Mouse (Mus musculus) brain, adult 2 months (tissue): ENCODE measurements around the gene Ufsp1.
"Not testable (repeated sequence)": the region's sequence is repeated elsewhere in the genome, so short reads cannot be mapped to it uniquely, and the experiment has no call there.

Experiments
- DNase-seq: peaks from one replicate; pipeline ENCODE4 v3.0.0; 2011; ENCODE audit warnings: low read depth, low spot score

Gene Ufsp1

DNA sequence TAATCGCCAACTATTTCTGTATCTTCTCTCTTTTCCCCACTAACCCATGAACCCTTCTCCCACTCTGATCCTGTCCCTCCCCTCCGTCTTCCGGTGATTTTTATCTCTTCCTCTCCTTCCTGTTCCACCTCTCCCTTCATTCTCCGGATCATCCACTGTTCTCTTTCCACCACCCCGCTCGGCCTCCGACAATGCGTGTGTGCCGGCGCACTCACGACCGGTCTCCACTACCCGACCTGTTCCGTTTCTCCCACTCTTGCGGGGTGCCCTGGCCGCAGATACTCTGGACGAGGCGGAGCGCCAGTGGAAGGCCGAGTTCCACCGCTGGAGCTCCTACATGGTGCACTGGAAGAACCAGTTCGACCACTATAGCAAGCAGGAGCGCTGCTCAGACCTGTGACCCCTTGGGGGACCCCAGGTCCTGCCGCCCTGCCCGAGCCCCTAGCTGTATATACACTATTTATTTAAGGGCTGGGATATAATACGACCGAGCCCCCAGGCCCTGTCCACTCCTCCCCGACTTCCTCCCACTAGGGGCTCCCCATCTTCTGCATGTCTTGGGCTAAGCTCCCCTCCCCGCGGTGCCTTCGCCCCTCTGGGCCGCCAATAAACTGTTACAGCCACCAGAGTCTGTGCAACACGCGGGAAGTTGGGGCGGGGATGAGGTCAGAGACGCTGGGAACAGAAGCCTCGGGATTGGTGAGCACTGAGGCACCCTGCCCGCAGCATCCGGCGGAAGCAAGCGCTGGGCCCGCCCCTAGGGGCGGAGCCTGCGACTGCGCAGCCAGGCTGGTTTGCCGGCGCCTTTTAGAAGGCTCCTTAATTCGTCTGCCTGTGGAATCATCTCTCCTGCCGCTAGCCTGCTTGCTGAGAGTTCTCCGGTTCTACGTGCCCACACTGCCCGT is at the start of gene Ufsp1:
TSS of gene Ufsp1 (plus strand) at position 791 of the 905 bp plus-strand sequence.
- peak; percentile 98 for DNase-seq

GRCm38 (mm10) chr5:137263897-137264720 is 30.3 kb upstream of the Ufsp1 start:
- DNase-seq: no peak

- DNase-seq: no peak
Measured at GRCm38 (mm10) chr5:137264787-137265186, 29.6 kb upstream of the Ufsp1 start.

DNA sequence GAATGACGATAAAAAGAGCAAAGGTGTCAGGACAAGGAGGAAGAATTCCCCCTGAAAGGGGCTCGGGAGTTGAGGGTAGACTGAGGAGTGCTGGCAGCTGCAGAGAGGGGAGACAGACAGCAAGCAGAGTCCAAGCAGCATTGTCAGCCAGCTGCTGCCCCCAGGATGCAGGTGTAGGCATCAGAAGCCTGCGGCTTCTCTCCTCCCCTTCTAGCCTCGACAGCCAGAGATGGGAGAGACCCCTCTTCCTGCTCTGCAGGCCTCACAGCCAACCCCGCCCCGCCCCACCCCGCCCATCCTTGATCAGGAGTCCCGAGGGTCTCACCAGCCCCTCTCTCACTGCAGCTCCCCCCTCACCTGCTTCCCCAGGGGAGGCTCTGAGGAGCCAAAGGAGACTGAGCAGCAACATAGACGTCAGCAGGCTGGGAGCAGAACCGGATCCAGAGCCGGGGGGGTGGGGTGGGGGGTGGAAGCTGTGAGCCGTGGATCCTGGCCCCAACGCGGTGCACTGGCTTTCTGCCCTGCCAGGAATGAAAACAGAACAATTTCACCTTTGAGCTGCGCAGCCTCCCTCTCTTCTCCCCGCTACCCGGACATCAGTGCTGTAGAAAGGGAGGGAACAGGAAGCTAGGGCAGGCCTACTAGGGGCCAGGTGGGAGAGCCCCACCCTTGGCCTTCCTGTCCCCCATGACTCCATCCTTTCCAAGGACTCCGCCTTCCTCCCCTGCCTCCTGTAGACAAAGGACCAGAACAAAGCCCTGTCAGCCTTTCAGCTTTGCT is 26.1 kb upstream of the Ufsp1 start:
- no peak for DNase-seq

DNA sequence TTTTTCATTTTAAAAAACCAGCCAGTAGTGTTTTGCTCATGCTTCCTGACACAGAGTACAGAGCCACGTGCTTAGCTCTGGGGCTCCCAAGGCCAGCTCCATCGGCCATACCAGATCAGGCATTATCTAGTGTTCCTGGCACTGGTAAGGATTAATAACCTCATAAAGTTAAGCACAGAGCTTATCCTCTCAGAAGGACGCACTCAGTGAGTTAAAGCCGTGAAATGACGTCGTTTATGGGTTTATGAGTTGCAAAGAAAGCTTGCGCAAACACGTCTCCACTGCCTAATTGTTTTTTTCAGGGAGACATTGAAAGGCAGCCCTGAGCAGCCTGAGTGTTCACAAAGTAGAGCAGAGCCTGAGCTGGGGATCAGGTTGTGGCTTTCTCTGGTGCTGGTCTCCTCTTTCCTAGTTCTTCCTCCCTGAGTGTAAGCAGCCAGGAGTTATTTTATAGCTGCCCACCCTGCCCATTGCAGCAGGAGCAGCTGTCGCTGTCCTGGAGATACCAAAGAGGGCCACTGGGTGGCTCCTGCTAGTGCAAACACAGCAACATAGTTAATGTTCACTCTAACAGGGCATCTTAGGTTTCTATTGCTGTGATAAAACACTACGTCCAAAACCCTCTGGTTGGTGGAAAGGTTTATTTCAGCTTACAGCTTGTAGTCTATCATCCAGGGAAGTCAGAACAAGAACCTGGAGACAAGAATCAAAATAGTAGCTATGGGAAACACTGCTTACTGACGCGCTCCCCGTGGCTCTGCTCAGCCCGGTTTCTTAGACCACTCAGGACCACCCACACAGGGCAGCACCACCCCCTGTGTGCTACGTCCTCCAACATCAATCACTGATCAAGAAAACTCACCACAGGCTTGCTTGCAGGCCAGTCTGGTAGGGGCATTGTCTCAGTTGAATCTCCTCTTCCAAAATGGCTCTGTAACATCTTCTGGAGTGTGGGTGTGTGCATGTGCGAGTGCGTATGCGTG is 16.8 kb upstream of the Ufsp1 start:
- DNase-seq: peak; percentile 63

DNA sequence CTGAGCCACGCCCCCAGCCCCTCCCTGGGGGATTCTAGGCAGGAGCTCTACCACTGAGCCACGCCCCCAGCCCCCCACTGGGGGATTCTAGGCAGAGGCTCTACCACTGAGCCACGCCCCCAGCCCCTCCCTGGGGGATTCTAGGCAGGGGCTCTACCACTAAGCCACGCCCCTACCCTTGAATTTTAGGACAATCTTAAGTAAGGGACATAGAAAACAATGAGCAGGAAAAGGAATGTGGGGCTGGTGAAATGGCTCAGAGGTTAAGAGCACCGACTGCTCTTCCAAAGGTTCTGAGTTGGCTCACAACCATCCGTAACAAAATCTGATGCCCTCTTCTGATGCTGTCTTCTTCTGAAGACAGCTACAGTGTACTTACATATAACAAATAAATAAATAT is 10.0 kb upstream of the Ufsp1 start:
- DNase-seq: not testable (repeated sequence)

GRCm38 (mm10) chr5:137285045-137285444 is 9.4 kb upstream of the Ufsp1 start:
- peak; percentile 62 for DNase-seq

DNA sequence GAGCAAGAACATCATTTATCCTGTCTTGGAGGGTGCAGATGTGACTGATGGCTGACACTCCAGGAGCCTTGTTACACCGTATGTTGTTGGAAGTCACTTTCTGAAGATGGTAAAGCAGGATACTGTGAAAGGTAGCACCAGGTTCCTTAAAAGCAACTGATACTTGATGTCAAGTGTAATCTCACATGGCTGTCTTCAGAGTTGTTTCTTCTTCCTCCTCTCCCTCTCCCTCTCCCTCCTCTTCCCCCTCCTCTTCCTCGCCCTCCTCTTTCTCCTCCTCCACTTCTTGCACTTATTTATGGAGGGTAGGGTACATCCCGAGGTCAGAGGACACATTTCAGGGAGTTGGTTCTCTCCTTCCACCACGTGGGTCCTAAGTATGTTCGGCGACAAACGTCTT is 8.4 kb upstream of the Ufsp1 start:
- no peak for DNase-seq

DNA sequence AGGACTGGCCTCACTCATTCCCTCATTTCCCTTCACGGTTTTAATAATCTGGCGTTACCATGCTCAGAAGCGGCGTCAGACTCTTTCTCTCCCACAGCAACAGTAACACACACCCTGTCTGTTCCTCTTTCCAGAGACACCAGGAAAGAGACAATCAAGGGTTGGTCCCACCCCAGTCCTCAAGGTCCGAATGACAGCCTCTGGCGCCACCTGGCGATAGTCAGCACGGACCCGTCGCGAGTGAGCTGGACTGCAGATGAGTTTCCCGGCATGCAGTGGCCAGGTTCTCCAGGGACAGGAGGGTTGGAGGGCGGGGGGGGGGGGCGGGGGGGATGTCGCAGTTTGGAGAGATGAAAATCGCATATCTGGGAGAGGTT is 7.8 kb upstream of the Ufsp1 start:
- peak; percentile 98 for DNase-seq

- DNase-seq: peak; percentile 95
Measured at GRCm38 (mm10) chr5:137287032-137287952, 7.1 kb upstream of the Ufsp1 start, which contains the start of gene Ache. Ache (plus strand) TSS chr5:137287519.

- DNase-seq: peak; percentile 78
Measured at GRCm38 (mm10) chr5:137287953-137288743, 6.3 kb upstream of the Ufsp1 start.

DNA sequence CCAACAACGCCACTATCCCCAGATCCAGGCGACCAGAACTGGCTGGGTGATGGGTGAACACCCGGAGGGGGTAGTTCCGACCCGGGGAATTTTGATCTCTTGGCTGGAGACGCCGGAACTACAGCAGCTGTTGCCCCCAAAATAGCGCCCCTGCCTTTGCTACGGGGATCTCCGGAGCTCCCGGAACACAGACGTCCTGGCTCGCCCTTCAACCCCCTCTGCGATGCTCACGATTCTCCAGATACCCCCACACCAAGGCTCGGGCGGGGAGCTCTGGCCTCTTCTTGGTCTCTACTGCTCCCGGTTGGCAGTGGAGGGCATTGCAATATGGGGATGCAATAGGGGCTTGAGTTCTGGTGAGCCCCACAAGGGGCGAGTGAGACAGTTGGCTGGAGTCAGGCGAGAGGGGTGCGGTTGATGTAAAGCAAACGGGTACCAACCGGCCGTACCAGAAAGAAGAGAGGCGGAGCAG is 5.4 kb upstream of the Ufsp1 start:
- DNase-seq: peak; percentile 84

DNA sequence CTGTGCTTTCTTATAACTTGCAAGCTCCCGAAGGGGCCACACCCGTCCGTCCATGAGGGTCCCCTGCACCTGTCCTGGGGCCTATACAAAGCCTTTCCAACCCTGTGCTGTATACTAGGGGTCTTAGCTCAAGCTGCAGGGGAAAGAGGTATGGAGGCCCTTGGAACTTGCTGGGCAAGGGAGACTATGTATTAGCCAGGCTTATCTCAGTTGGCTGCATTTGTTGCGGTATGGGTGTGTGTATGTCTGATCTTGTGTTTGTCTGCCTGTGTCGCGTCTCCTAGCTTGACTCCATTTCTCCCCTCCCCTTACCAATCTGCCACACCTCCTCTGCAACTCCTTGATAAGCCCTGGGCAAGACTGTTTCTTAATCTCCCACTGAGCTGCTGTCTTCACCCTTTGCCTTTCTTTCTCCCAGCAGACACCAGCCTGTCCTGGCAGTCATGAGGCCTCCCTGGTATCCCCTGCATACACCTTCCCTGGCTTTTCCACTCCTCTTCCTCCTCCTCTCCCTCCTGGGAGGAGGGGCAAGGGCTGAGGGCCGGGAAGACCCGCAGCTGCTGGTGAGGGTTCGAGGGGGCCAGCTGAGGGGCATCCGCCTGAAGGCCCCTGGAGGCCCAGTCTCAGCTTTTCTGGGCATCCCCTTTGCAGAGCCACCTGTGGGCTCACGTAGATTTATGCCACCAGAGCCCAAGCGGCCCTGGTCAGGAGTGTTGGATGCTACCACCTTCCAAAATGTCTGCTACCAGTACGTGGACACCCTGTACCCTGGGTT is 4.7 kb upstream of the Ufsp1 start:
- peak; percentile 33 for DNase-seq

DNA sequence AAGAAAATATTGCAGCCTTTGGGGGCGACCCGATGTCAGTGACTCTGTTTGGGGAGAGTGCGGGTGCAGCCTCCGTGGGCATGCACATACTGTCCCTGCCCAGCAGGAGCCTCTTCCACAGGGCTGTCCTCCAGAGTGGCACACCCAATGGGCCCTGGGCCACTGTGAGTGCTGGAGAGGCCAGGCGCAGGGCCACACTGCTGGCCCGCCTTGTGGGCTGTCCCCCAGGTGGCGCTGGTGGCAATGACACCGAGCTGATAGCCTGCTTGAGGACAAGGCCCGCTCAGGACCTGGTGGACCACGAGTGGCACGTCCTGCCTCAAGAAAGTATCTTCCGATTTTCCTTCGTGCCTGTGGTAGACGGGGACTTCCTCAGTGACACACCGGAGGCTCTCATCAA is 3.8 kb upstream of the Ufsp1 start:
- peak; percentile 65 for DNase-seq

GRCm38 (mm10) chr5:137291381-137291926 is 3.0 kb upstream of the Ufsp1 start:
- DNase-seq: no peak

GRCm38 (mm10) chr5:137293282-137293681 is 1.1 kb upstream of the Ufsp1 start:
- peak; percentile 91 for DNase-seq

DNA sequence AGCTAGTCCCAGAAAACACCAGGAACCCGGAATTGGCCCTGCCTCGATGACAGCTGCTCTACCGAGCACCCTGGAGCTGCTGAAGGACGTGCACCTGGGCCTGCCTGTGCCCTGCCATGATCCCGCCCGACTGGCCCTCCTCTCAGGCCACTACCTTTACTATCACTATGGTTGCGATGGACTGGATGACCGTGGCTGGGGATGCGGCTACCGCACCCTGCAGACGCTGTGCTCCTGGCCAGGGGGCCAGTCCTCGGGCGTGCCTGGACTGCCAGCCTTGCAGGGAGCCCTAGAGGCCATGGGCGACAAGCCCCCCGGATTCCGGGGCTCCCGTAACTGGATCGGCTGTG is 290 bp downstream of the Ufsp1 start:
- DNase-seq: no peak
